Mouse (Mus musculus): Measurements from ENCODE around the gene Fsip1. TPM values are rescaled to one million over a fixed set of nuclear protein-coding genes. Genes with fewer than 3 reads are reported as not detected.
A peak's percentile ranks its signal among the peaks of the same experiment; 100 is the strongest.

Fsip1 gene
- polyA plus RNA-seq (2014; fragmentation: Nextera tagmentation; extraction: Ambion mirVana) = 3.5 and 4.6 TPM in 2 replicates

- WGBS = 1% methylated on average over 25 of the region's 25 CpGs
- DNase-seq (ENCODE audit: low spot score) (peak; percentile 86), ATAC-seq (ENCODE audit: low FRiP score) (peak; percentile 90)
- no peaks in the 10 kb centered on the region for H3K9me3 ChIP-seq (ENCODE audit: control insufficient read depth, low read length)
- no peaks in the 10 kb centered on the region for H3K27me3 ChIP-seq (ENCODE audit: control insufficient read depth, insufficient read depth, low read length)
- H3K9ac ChIP-seq (ENCODE audit: low read depth, low read length) = peak within 1 kb of the TSS; percentile 47; the same call in 1 of the 2 replicates
- no peaks in the 10 kb centered on the region for H3K4me1 ChIP-seq (replicated peaks; ENCODE audit: control insufficient read depth, insufficient read depth, low read length)
- peak within 1 kb of the TSS; percentile 36 for H3K4me3 ChIP-seq (ENCODE audit: low read depth, low read length)
- H3K36me3 ChIP-seq (ENCODE audit: control insufficient read depth, insufficient read depth, low read length) = no peaks in the 10 kb centered on the region
- H3K27ac ChIP-seq (ENCODE audit: low read depth, low read length) = peak within 1 kb of the TSS; percentile 47; the same call in 1 of the 2 replicates
- peak within 1 kb of the TSS; percentile 51 for H3K4me2 ChIP-seq (replicated peaks; ENCODE audit: low read depth, low read length)
Observed at GRCm38 (mm10) chr2:118256621-118257053, at the start of gene Fsip1. Gene Fsip1 (minus strand): TSS chr2:118256966.

GRCm38 (mm10) chr2:118306522-118306895, 49.7 kb upstream of the Fsip1 start:
- H3K4me3 ChIP-seq (ENCODE audit: low read depth, low read length) = no peak overlapping the region
- H3K9me3 ChIP-seq (ENCODE audit: control insufficient read depth, low read length) = no peaks in the 10 kb centered on the region
- H3K36me3 ChIP-seq (ENCODE audit: control insufficient read depth, insufficient read depth, low read length) = no peaks in the 10 kb centered on the region
- ATAC-seq (ENCODE audit: low FRiP score) (no peak), DNase-seq (ENCODE audit: low spot score) (no peak)
- WGBS = 42% methylated on average over 3 of the region's 3 CpGs
- H3K4me2 ChIP-seq (replicated peaks; ENCODE audit: low read depth, low read length) = no peak overlapping the region
- H3K9ac ChIP-seq (ENCODE audit: low read depth, low read length) = no peak overlapping the region
- no peak overlapping the region for H3K27ac ChIP-seq (ENCODE audit: low read depth, low read length)
- H3K4me1 ChIP-seq (replicated peaks; ENCODE audit: control insufficient read depth, insufficient read depth, low read length) = no peaks in the 10 kb centered on the region
- no peaks in the 10 kb centered on the region for H3K27me3 ChIP-seq (ENCODE audit: control insufficient read depth, insufficient read depth, low read length)

GRCm38 (mm10) chr2:118305827-118306521, 49.2 kb upstream of the Fsip1 start:
- 72% methylated on average over 7 of the region's 7 CpGs for WGBS
- Histone ChIP-seq H3K36me3 (ENCODE audit: control insufficient read depth, insufficient read depth, low read length) (no peaks in the 10 kb centered on the region), H3K4me1 (replicated peaks; ENCODE audit: control insufficient read depth, insufficient read depth, low read length) (no peaks in the 10 kb centered on the region), H3K9ac (ENCODE audit: low read depth, low read length) (no peak overlapping the region), H3K27me3 (ENCODE audit: control insufficient read depth, insufficient read depth, low read length) (no peaks in the 10 kb centered on the region), H3K9me3 (ENCODE audit: control insufficient read depth, low read length) (no peaks in the 10 kb centered on the region), H3K4me3 (ENCODE audit: low read depth, low read length) (no peak overlapping the region), H3K4me2 (replicated peaks; ENCODE audit: low read depth, low read length) (no peak overlapping the region), H3K27ac (ENCODE audit: low read depth, low read length) (no peak overlapping the region)
- DNase-seq (ENCODE audit: low spot score) (no peak), ATAC-seq (ENCODE audit: low FRiP score) (no peak)

GRCm38 (mm10) chr2:118303456-118303855, 46.7 kb upstream of the Fsip1 start:
- no peaks in the 10 kb centered on the region for H3K9me3 ChIP-seq (ENCODE audit: control insufficient read depth, low read length)
- DNase-seq (ENCODE audit: low spot score) = no peak

GRCm38 (mm10) chr2:118301656-118302055, 44.9 kb upstream of the Fsip1 start:
- Histone ChIP-seq H3K9ac (ENCODE audit: low read depth, low read length) (no peak overlapping the region), H3K9me3 (ENCODE audit: control insufficient read depth, low read length) (no peaks in the 10 kb centered on the region), H3K4me2 (replicated peaks; ENCODE audit: low read depth, low read length) (no peak overlapping the region), H3K27me3 (ENCODE audit: control insufficient read depth, insufficient read depth, low read length) (no peaks in the 10 kb centered on the region), H3K27ac (ENCODE audit: low read depth, low read length) (no peak overlapping the region), H3K36me3 (ENCODE audit: control insufficient read depth, insufficient read depth, low read length) (no peaks in the 10 kb centered on the region), H3K4me3 (ENCODE audit: low read depth, low read length) (no peak overlapping the region), H3K4me1 (replicated peaks; ENCODE audit: control insufficient read depth, insufficient read depth, low read length) (no peaks in the 10 kb centered on the region)
- no peak for DNase-seq (ENCODE audit: low spot score)
- ATAC-seq (ENCODE audit: low FRiP score) = no peak
- WGBS = 81% methylated on average over 2 of the region's 2 CpGs

More at GRCm38 (mm10) chr2:118303456-118303855, 46.7 kb upstream of the Fsip1 start:
- Histone ChIP-seq H3K4me2 (replicated peaks; ENCODE audit: low read depth, low read length) (no peak overlapping the region), H3K4me3 (ENCODE audit: low read depth, low read length) (no peak overlapping the region), H3K27ac (ENCODE audit: low read depth, low read length) (no peak overlapping the region), H3K9ac (ENCODE audit: low read depth, low read length) (no peak overlapping the region), H3K36me3 (ENCODE audit: control insufficient read depth, insufficient read depth, low read length) (no peaks in the 10 kb centered on the region), H3K4me1 (replicated peaks; ENCODE audit: control insufficient read depth, insufficient read depth, low read length) (no peaks in the 10 kb centered on the region), H3K27me3 (ENCODE audit: control insufficient read depth, insufficient read depth, low read length) (no peaks in the 10 kb centered on the region)
- ATAC-seq (ENCODE audit: low FRiP score) = no peak
- 89% methylated on average over 4 of the region's 4 CpGs for WGBS

- H3K27ac ChIP-seq (ENCODE audit: low read depth, low read length) = no peak overlapping the region
- H3K27me3 ChIP-seq (ENCODE audit: control insufficient read depth, insufficient read depth, low read length) = no peaks in the 10 kb centered on the region
- H3K4me2 ChIP-seq (replicated peaks; ENCODE audit: low read depth, low read length) = no peak overlapping the region
- 75% methylated on average over 8 of the region's 8 CpGs for WGBS
- no peaks in the 10 kb centered on the region for H3K4me1 ChIP-seq (replicated peaks; ENCODE audit: control insufficient read depth, insufficient read depth, low read length)
- H3K9ac ChIP-seq (ENCODE audit: low read depth, low read length) = no peak overlapping the region
- no peaks in the 10 kb centered on the region for H3K9me3 ChIP-seq (ENCODE audit: control insufficient read depth, low read length)
- no peaks in the 10 kb centered on the region for H3K36me3 ChIP-seq (ENCODE audit: control insufficient read depth, insufficient read depth, low read length)
- DNase-seq (ENCODE audit: low spot score) = no peak
- no peak for ATAC-seq (ENCODE audit: low FRiP score)
- no peak overlapping the region for H3K4me3 ChIP-seq (ENCODE audit: low read depth, low read length)
Observed at GRCm38 (mm10) chr2:118301041-118301545, 44.3 kb upstream of the Fsip1 start.

GRCm38 (mm10) chr2:118299981-118300380, 43.2 kb upstream of the Fsip1 start:
- Histone ChIP-seq H3K27ac (ENCODE audit: low read depth, low read length) (no peak overlapping the region), H3K9ac (ENCODE audit: low read depth, low read length) (no peak overlapping the region), H3K4me1 (replicated peaks; ENCODE audit: control insufficient read depth, insufficient read depth, low read length) (no peaks in the 10 kb centered on the region), H3K27me3 (ENCODE audit: control insufficient read depth, insufficient read depth, low read length) (no peaks in the 10 kb centered on the region), H3K36me3 (ENCODE audit: control insufficient read depth, insufficient read depth, low read length) (no peaks in the 10 kb centered on the region), H3K9me3 (ENCODE audit: control insufficient read depth, low read length) (no peaks in the 10 kb centered on the region), H3K4me2 (replicated peaks; ENCODE audit: low read depth, low read length) (no peak overlapping the region), H3K4me3 (ENCODE audit: low read depth, low read length) (no peak overlapping the region)
- ATAC-seq (ENCODE audit: low FRiP score) (no peak), DNase-seq (ENCODE audit: low spot score) (no peak)
- 94% methylated on average over 2 of the region's 2 CpGs for WGBS

GRCm38 (mm10) chr2:118298601-118299000, 41.8 kb upstream of the Fsip1 start:
- H3K27ac ChIP-seq (ENCODE audit: low read depth, low read length) = no peak overlapping the region

GRCm38 (mm10) chr2:118297966-118298365, 41.2 kb upstream of the Fsip1 start:
- 88% methylated on average over 2 of the region's 2 CpGs for WGBS
- ATAC-seq (ENCODE audit: low FRiP score) = no peak

More at GRCm38 (mm10) chr2:118298601-118299000, 41.8 kb upstream of the Fsip1 start:
- Histone ChIP-seq H3K9ac (ENCODE audit: low read depth, low read length) (no peak overlapping the region), H3K4me1 (replicated peaks; ENCODE audit: control insufficient read depth, insufficient read depth, low read length) (no peaks in the 10 kb centered on the region), H3K4me3 (ENCODE audit: low read depth, low read length) (no peak overlapping the region), H3K4me2 (replicated peaks; ENCODE audit: low read depth, low read length) (no peak overlapping the region), H3K9me3 (ENCODE audit: control insufficient read depth, low read length) (no peaks in the 10 kb centered on the region), H3K36me3 (ENCODE audit: control insufficient read depth, insufficient read depth, low read length) (no peaks in the 10 kb centered on the region), H3K27me3 (ENCODE audit: control insufficient read depth, insufficient read depth, low read length) (no peaks in the 10 kb centered on the region)
- 0 out of 2 replicates have a peak, but pooled peaks have one; percentile 25 for ATAC-seq (ENCODE audit: low FRiP score)
- WGBS = 77% methylated on average over 4 of the region's 4 CpGs
- no peak for DNase-seq (ENCODE audit: low spot score)

More at GRCm38 (mm10) chr2:118297966-118298365, 41.2 kb upstream of the Fsip1 start:
- Histone ChIP-seq H3K9me3 (ENCODE audit: control insufficient read depth, low read length) (no peaks in the 10 kb centered on the region), H3K36me3 (ENCODE audit: control insufficient read depth, insufficient read depth, low read length) (no peaks in the 10 kb centered on the region), H3K9ac (ENCODE audit: low read depth, low read length) (no peak overlapping the region), H3K4me1 (replicated peaks; ENCODE audit: control insufficient read depth, insufficient read depth, low read length) (no peaks in the 10 kb centered on the region), H3K4me2 (replicated peaks; ENCODE audit: low read depth, low read length) (no peak overlapping the region), H3K4me3 (ENCODE audit: low read depth, low read length) (no peak overlapping the region), H3K27me3 (ENCODE audit: control insufficient read depth, insufficient read depth, low read length) (no peaks in the 10 kb centered on the region), H3K27ac (ENCODE audit: low read depth, low read length) (no peak overlapping the region)
- DNase-seq (ENCODE audit: low spot score) = no peak
